Comparison of ENCODE assay signal across 23 mouse cellular contexts in the genomic region with DNA sequence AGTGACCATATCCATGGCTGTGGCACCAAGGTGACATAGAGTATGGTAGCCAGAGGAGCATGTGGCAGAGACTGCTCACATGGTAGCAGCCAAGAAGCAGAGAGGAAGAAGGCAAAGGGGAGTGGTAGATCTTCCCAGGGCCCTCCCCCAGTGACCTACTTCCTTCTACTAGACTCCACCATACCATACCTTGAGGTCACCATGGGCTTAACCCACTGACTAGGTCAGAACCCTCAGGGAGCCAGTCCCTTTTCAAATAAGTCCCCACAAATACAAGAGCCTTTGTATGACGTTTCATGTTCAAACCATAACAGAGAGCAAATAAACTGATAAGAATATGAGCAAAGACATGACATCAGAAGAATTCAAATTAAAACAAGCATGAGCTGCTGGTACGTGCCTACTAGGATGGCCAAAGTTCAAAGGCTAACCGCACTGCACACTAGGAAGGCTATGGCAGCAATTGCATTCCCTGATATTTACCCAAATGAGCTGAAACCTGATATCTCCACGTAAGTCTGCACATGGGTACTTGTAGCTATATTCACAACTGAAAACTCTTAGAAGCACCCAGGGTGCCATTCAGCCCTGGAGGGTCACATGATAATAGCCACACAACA.
DNase-seq lines count a peak whose midpoint lies in the region; ATAC-seq and TF ChIP-seq lines count a peak whose summit lies in the region.
"Had no signal": no experiment of that assay in that cellular context is flagged by ENCODE, and none has a peak within 500 bp of the region (broad histone marks: within the 10 kb centered on the region; RNA-seq: fewer than 3 reads in every experiment).

No protein-coding gene starts in this region.

- H3K27ac ChIP-seq in liver, adult 2 months (replicated peaks; ENCODE audit: insufficient read depth, low read depth, low read length), result no peak overlapping the region
- no peak overlapping the region for H3K27ac ChIP-seq in intestine, embryonic 16.5 days (ENCODE audit: low read length)
- H3K27ac ChIP-seq in stomach, postnatal 0 days (replicated peaks), result no peak overlapping the region
- H3K27ac ChIP-seq: embryonic facial prominence, embryonic 13.5 days; embryonic facial prominence, embryonic 15.5 days; forebrain, embryonic 10.5 days; forebrain, embryonic 12.5 days had no signal

- TF ChIP-seq EP300 in stomach, postnatal 0 days (optimal IDR thresholded peaks at IDR 0.05), result no peak

- H3K4me2 ChIP-seq in intestine, embryonic 16.5 days (ENCODE audit: low read depth, low read length), result no peak overlapping the region
- no peak overlapping the region for H3K4me2 ChIP-seq in stomach, postnatal 0 days (replicated peaks; ENCODE audit: low read depth)
- H3K4me2 ChIP-seq: embryonic facial prominence, embryonic 13.5 days; embryonic facial prominence, embryonic 15.5 days; forebrain, embryonic 12.5 days had no signal

- peak; percentile 77 for ATAC-seq in intestine, embryonic 16.5 days
- peak; percentile 90 for ATAC-seq in stomach, postnatal 0 days (ENCODE audit: low FRiP score, low TSS enrichment)
- ATAC-seq: forebrain, embryonic 14.5 days; forebrain, embryonic 16.5 days had no signal

- H3K36me3 ChIP-seq in liver, adult 2 months (ENCODE audit: control insufficient read depth, insufficient read depth, low read length), result no peaks in the 10 kb centered on the region
- H3K36me3 ChIP-seq in intestine, embryonic 16.5 days (ENCODE audit: control insufficient read depth, insufficient read depth, low read length), result no peaks in the 10 kb centered on the region
- no peaks in the 10 kb centered on the region for H3K36me3 ChIP-seq in stomach, postnatal 0 days (ENCODE audit: control insufficient read depth, insufficient read depth, low read length)
- H3K36me3 ChIP-seq: embryonic facial prominence, embryonic 13.5 days; embryonic facial prominence, embryonic 15.5 days; forebrain, embryonic 10.5 days; forebrain, embryonic 12.5 days had no signal

- no peak overlapping the region for H3K9ac ChIP-seq in liver, adult 2 months (ENCODE audit: low read depth, low read length)
- no peak overlapping the region for H3K9ac ChIP-seq in intestine, embryonic 16.5 days (ENCODE audit: low read depth, low read length)
- no peak overlapping the region for H3K9ac ChIP-seq in stomach, postnatal 0 days (ENCODE audit: low read length)
- H3K9ac ChIP-seq: embryonic facial prominence, embryonic 13.5 days; embryonic facial prominence, embryonic 15.5 days; forebrain, embryonic 12.5 days had no signal

- 27% methylated on average over 4 of the region's 4 CpGs for WGBS in liver, adult 2 months
- WGBS in intestine, embryonic 16.5 days, result 57% methylated on average over 4 of the region's 4 CpGs
- 50% methylated on average over 4 of the region's 4 CpGs for WGBS in stomach, postnatal 0 days

- TF ChIP-seq CTCF in liver, adult 2 months (IDR thresholded peaks at IDR 0.05; ENCODE audit: low read depth, low read length), result no peak
- TF ChIP-seq CTCF in stomach, postnatal 0 days (IDR thresholded peaks at IDR 0.05; ENCODE audit: low read depth), result no peak

- peaks cover 2% of the 10 kb centered on the region; the same call in 1 of the 2 replicates for H3K4me1 ChIP-seq in liver, adult 2 months (ENCODE audit: control insufficient read depth, insufficient read depth, low read length)
- H3K4me1 ChIP-seq in intestine, embryonic 16.5 days (ENCODE audit: control insufficient read depth, insufficient read depth, low read length), result 0 out of 2 replicates have a peak, but pooled peaks cover 4% of the 10 kb centered on the region
- no peaks in the 10 kb centered on the region for H3K4me1 ChIP-seq in stomach, postnatal 0 days (replicated peaks; ENCODE audit: control insufficient read depth, insufficient read depth)
- H3K4me1 ChIP-seq: embryonic facial prominence, embryonic 13.5 days; embryonic facial prominence, embryonic 15.5 days; forebrain, embryonic 10.5 days; forebrain, embryonic 12.5 days had no signal

- H3K27me3 ChIP-seq in liver, adult 2 months (ENCODE audit: control insufficient read depth, insufficient read depth, low read length), result no peaks in the 10 kb centered on the region
- H3K27me3 ChIP-seq in intestine, embryonic 16.5 days (replicated peaks; ENCODE audit: control insufficient read depth, insufficient read depth, low read length), result no peaks in the 10 kb centered on the region
- H3K27me3 ChIP-seq in stomach, postnatal 0 days (ENCODE audit: control insufficient read depth, insufficient read depth, low read length), result no peaks in the 10 kb centered on the region
- H3K27me3 ChIP-seq: embryonic facial prominence, embryonic 13.5 days; embryonic facial prominence, embryonic 15.5 days; forebrain, embryonic 12.5 days had no signal

- H3K9me3 ChIP-seq in intestine, embryonic 16.5 days (ENCODE audit: control insufficient read depth, low read length), result peaks cover 3% of the 10 kb centered on the region; the same call in 1 of the 2 replicates
- H3K9me3 ChIP-seq in stomach, postnatal 0 days (ENCODE audit: control insufficient read depth, low read length), result peaks cover 3% of the 10 kb centered on the region; the same call in 1 of the 2 replicates
- H3K9me3 ChIP-seq: embryonic facial prominence, embryonic 13.5 days; forebrain, embryonic 10.5 days had no signal

- H3K79me2 ChIP-seq in liver, adult 2 months (ENCODE audit: control insufficient read depth, insufficient read depth, low read length), result no peaks in the 10 kb centered on the region

- H3K4me3 ChIP-seq in liver, adult 2 months (ENCODE audit: insufficient read depth, low read depth, low read length), result no peak overlapping the region
- no peak overlapping the region for H3K4me3 ChIP-seq in intestine, embryonic 16.5 days (ENCODE audit: low read length)
- H3K4me3 ChIP-seq in stomach, postnatal 0 days (ENCODE audit: low read depth, low read length), result no peak overlapping the region
- H3K4me3 ChIP-seq: embryonic facial prominence, embryonic 13.5 days; embryonic facial prominence, embryonic 15.5 days; erythroblast, embryonic 14.5 days; forebrain, embryonic 10.5 days; forebrain, embryonic 12.5 days had no signal

- TF ChIP-seq POLR2A in liver, adult 2 months (IDR thresholded peaks at IDR 0.05; ENCODE audit: extremely low read depth, insufficient read depth, low read length), result no peak

- peak; percentile 9 for DNase-seq in liver, adult 2 months (ENCODE audit: extremely low read depth, low read depth, low spot score)
- no peak for DNase-seq in liver
- DNase-seq in stomach, postnatal 0 days (ENCODE audit: low spot score), result peak; percentile 21
- no peak for DNase-seq in adrenal gland, adult 2 months
- no peak for DNase-seq in c-Kit-positive CD71-positive TER-119-positive erythroid progenitor cells, embryonic 14.5 days (ENCODE audit: low spot score)
- DNase-seq: adrenal gland, adult 8-10 months; adrenal gland, postnatal 14 days; adrenal gland, postnatal 36 days; cerebellum, adult 11 months; cerebellum, adult 18-20 months; cerebellum, adult 8-10 months; cerebellum, adult 9-11 months; cerebellum, postnatal 14 days; cerebellum, postnatal 36 days; embryo, embryonic 11 days had no signal

Comparison
In these comparisons a context has a peak if more than half of its experiments do, and no peak if none do; other contexts are left out.
1. DNase-seq: peak in liver, adult 2 months (single experiment) and stomach, postnatal 0 days (single experiment); none in liver (single experiment), adrenal gland, adult 2 months (single experiment) and c-Kit-positive CD71-positive TER-119-positive erythroid progenitor cells, embryonic 14.5 days (single experiment).